Mouse (Mus musculus) MEL (cell line): ENCODE data around the gene Dnajb6. TPM values are rescaled to one million over a fixed set of nuclear protein-coding genes. Genes with fewer than 3 reads are reported as not detected.

Source experiments
- DNase-seq: peaks from one replicate; pipeline ENCODE4 v3.0.0; 2011; ENCODE audit warnings: low read depth, low spot score
- H3K27ac ChIP-seq: 2 replicates; pipeline ENCODE4 v1.5.1; 2012; ENCODE audit warnings: low read depth, mild to moderate bottlenecking, control low read depth, low read length, moderate library complexity; ENCODE audit not compliant: control insufficient read depth
- H3K27me3 ChIP-seq, 2 experiments: fragments of 150-350 bp in 1 of 2; sonication (generic) in 1 of 2; 2 replicates each; pipeline ENCODE4 v1.6.1; 2012; ENCODE audit warnings: low read length in 2 of 2, mild to moderate bottlenecking in 2 of 2, improper control_type of control experiment in 1 of 2, moderate library complexity in 1 of 2; ENCODE audit not compliant: insufficient read depth in 2 of 2, control insufficient read depth in 1 of 2
- H3K36me3 ChIP-seq, 2 experiments: 2 replicates each; pipeline ENCODE4 v1.6.1; 2012 to 2014; ENCODE audit warnings: low read length in 2 of 2, improper control_type of control experiment in 1 of 2, inconsistent platforms in 1 of 2, mild to moderate bottlenecking in 1 of 2; ENCODE audit not compliant: insufficient read depth in 2 of 2, control insufficient read depth in 1 of 2
- H3K4me1 ChIP-seq, 2 experiments: fragments of 150-350 bp in 1 of 2; sonication (generic) in 1 of 2; 2 replicates each; pipeline ENCODE4 v1.6.1; 2012; ENCODE audit warnings: low read length in 2 of 2, improper control_type of control experiment in 1 of 2, mild to moderate bottlenecking in 1 of 2; ENCODE audit not compliant: insufficient read depth in 2 of 2, control insufficient read depth in 1 of 2
- H3K4me3 ChIP-seq, 2 experiments: fragments of 150-350 bp in 1 of 2; sonication (generic) in 1 of 2; 2 replicates each; pipeline ENCODE4 v1.5.1; 2012; ENCODE audit warnings: low read depth in 2 of 2, low read length in 2 of 2, mild to moderate bottlenecking in 2 of 2, moderate library complexity in 2 of 2, control low read depth in 1 of 2, improper control_type of control experiment in 1 of 2; ENCODE audit not compliant: control insufficient read depth in 1 of 2, insufficient read depth in 1 of 2
- H3K79me2 ChIP-seq: 2 replicates; pipeline ENCODE4 v1.6.1; 2012; ENCODE audit warnings: mild to moderate bottlenecking, low read length, moderate library complexity; ENCODE audit not compliant: control insufficient read depth, poor library complexity, insufficient read depth
- H3K9ac ChIP-seq: 2 replicates; pipeline ENCODE4 v1.6.1; 2012; ENCODE audit warnings: low read depth, mild to moderate bottlenecking, control low read depth, low read length, moderate library complexity; ENCODE audit not compliant: control insufficient read depth, poor library complexity, severe bottlenecking
- H3K9me3 ChIP-seq: fragments of 150-350 bp; sonication (generic); replicated peaks from 2 replicates; pipeline ENCODE4 v1.6.1; 2012; ENCODE audit warnings: mild to moderate bottlenecking, low read length, improper control_type of control experiment, moderate library complexity; ENCODE audit not compliant: insufficient read depth
- BHLHE40 ChIP-seq: IDR thresholded peaks from 2 replicates; pipeline ENCODE4 v1.6.1; 2012; ENCODE audit warnings: low read depth, mild to moderate bottlenecking, inconsistent platforms, low read length, improper control_type of control experiment, borderline replicate concordance
- CHD1 ChIP-seq: IDR thresholded peaks from 2 replicates; pipeline ENCODE4 v1.6.1; 2012; ENCODE audit warnings: low read depth, mild to moderate bottlenecking, inconsistent platforms, low read length, improper control_type of control experiment
- CHD2 ChIP-seq: IDR thresholded peaks from 2 replicates; pipeline ENCODE4 v1.6.1; 2011; ENCODE audit warnings: low read length, improper control_type of control experiment
- CTCF ChIP-seq, 3 experiments: IDR thresholded peaks in 2 of 3; conservative IDR thresholded peaks in 1 of 3; 2 replicates each; pipeline ENCODE4 v1.5.1; 2011 to 2012; ENCODE audit warnings: low read length in 3 of 3, low read depth in 2 of 3, mild to moderate bottlenecking in 2 of 3, improper control_type of control experiment in 1 of 3, inconsistent platforms in 1 of 3, mixed read lengths in 1 of 3, moderate library complexity in 1 of 3; ENCODE audit not compliant: control insufficient read depth in 1 of 3, insufficient read depth in 1 of 3, poor library complexity in 1 of 3, severe bottlenecking in 1 of 3
- E2F4 ChIP-seq: IDR thresholded peaks from 2 replicates; pipeline ENCODE4 v1.6.1; 2011; ENCODE audit warnings: low read depth, low read length, improper control_type of control experiment, borderline replicate concordance
- ELF1 ChIP-seq: IDR thresholded peaks from 2 replicates; pipeline ENCODE4 v1.6.1; 2014; ENCODE audit warnings: low read depth, mild to moderate bottlenecking, inconsistent platforms, low read length, improper control_type of control experiment, moderate library complexity
- EP300 ChIP-seq, 2 experiments: IDR thresholded peaks; 2 replicates each; pipeline ENCODE4 v1.6.1; 2011; ENCODE audit warnings: improper control_type of control experiment in 2 of 2, low read length in 2 of 2, low read depth in 1 of 2, mild to moderate bottlenecking in 1 of 2
- ETS1 ChIP-seq: IDR thresholded peaks from 2 replicates; pipeline ENCODE4 v1.6.1; 2012; ENCODE audit warnings: low read depth, mild to moderate bottlenecking, inconsistent platforms, low read length, improper control_type of control experiment, moderate library complexity
- GABPA ChIP-seq: IDR thresholded peaks from 2 replicates; pipeline ENCODE4 v1.6.1; 2012; ENCODE audit warnings: low read depth, mild to moderate bottlenecking, inconsistent platforms, low read length, improper control_type of control experiment, moderate library complexity
- GATA1 ChIP-seq: IDR thresholded peaks from 2 replicates; pipeline ENCODE4 v1.6.1; 2011; ENCODE audit warnings: low read depth, low read length, improper control_type of control experiment
- HCFC1 ChIP-seq: IDR thresholded peaks from 2 replicates; pipeline ENCODE4 v1.6.1; 2012; ENCODE audit warnings: low read depth, mild to moderate bottlenecking, inconsistent platforms, low read length, improper control_type of control experiment, moderate library complexity
- JUND ChIP-seq: IDR thresholded peaks from 2 replicates; pipeline ENCODE4 v1.6.1; 2011; ENCODE audit warnings: low read depth, mild to moderate bottlenecking, improper control_type of control experiment, low read length
- KAT2A ChIP-seq: conservative IDR thresholded peaks from 2 replicates; pipeline ENCODE4 v1.6.1; 2012; ENCODE audit warnings: low read depth, low read length, improper control_type of control experiment, inconsistent platforms
- MAX ChIP-seq: IDR thresholded peaks from 2 replicates; pipeline ENCODE4 v1.6.1; 2011; ENCODE audit warnings: low read length, improper control_type of control experiment
- MAZ ChIP-seq: IDR thresholded peaks from 2 replicates; pipeline ENCODE4 v1.6.1; 2012; ENCODE audit warnings: low read depth, mild to moderate bottlenecking, inconsistent platforms, low read length, improper control_type of control experiment
- MEF2A ChIP-seq: IDR thresholded peaks from 2 replicates; pipeline ENCODE4 v1.6.1; 2014; ENCODE audit warnings: low read depth, mild to moderate bottlenecking, inconsistent platforms, low read length, improper control_type of control experiment; ENCODE audit not compliant: poor library complexity, insufficient replicate concordance, severe bottlenecking; ENCODE audit errors: extremely low read depth
- MXI1 ChIP-seq: IDR thresholded peaks from 2 replicates; pipeline ENCODE4 v1.6.1; 2011; ENCODE audit warnings: mild to moderate bottlenecking, low read depth, low read length, improper control_type of control experiment
- MYB ChIP-seq: IDR thresholded peaks from 2 replicates; pipeline ENCODE4 v1.6.1; 2011; ENCODE audit warnings: mild to moderate bottlenecking, low read depth, low read length, improper control_type of control experiment
- MYC ChIP-seq: IDR thresholded peaks from 2 replicates; pipeline ENCODE4 v1.6.1; 2011; ENCODE audit warnings: low read depth, mild to moderate bottlenecking, low read length, improper control_type of control experiment, moderate library complexity
- NELFE ChIP-seq: IDR thresholded peaks from 2 replicates; pipeline ENCODE4 v1.6.1; 2011; ENCODE audit warnings: low read depth, low read length, improper control_type of control experiment
- NRF1 ChIP-seq: IDR thresholded peaks from 2 replicates; pipeline ENCODE4 v1.6.1; 2014; ENCODE audit warnings: low read depth, mild to moderate bottlenecking, inconsistent platforms, low read length, improper control_type of control experiment, moderate library complexity; ENCODE audit not compliant: poor library complexity, insufficient read depth, severe bottlenecking
- POLR2A ChIP-seq, 2 experiments: IDR thresholded peaks; 2 replicates each; pipeline ENCODE4 v1.6.1; 2011 to 2012; ENCODE audit warnings: low read length in 2 of 2, mild to moderate bottlenecking in 2 of 2, control low read depth in 1 of 2, improper control_type of control experiment in 1 of 2, low read depth in 1 of 2, moderate library complexity in 1 of 2; ENCODE audit not compliant: control insufficient read depth in 1 of 2, insufficient read depth in 1 of 2, poor library complexity in 1 of 2
- POLR2AphosphoS2 ChIP-seq: IDR thresholded peaks from 2 replicates; pipeline ENCODE4 v1.6.1; 2011; ENCODE audit warnings: low read length, improper control_type of control experiment
- RAD21 ChIP-seq: IDR thresholded peaks from 2 replicates; pipeline ENCODE4 v1.6.1; 2011; ENCODE audit warnings: mild to moderate bottlenecking, low read depth, low read length, improper control_type of control experiment
- RCOR1 ChIP-seq: IDR thresholded peaks from 2 replicates; pipeline ENCODE4 v1.6.1; 2012; ENCODE audit warnings: low read depth, mild to moderate bottlenecking, inconsistent platforms, low read length, improper control_type of control experiment
- SIN3A ChIP-seq: IDR thresholded peaks from 2 replicates; pipeline ENCODE4 v1.6.1; 2012; ENCODE audit warnings: low read length, improper control_type of control experiment, inconsistent platforms
- SMC3 ChIP-seq: IDR thresholded peaks from 2 replicates; pipeline ENCODE4 v1.6.1; 2011; ENCODE audit warnings: low read depth, low read length, improper control_type of control experiment
- TAL1 ChIP-seq: IDR thresholded peaks from 2 replicates; pipeline ENCODE4 v1.6.1; 2012; ENCODE audit warnings: mild to moderate bottlenecking, inconsistent platforms, low read length, moderate library complexity, mixed read lengths
- TBP ChIP-seq: IDR thresholded peaks from 2 replicates; pipeline ENCODE4 v1.8.0; 2011; ENCODE audit warnings: low read depth, low read length, improper control_type of control experiment
- TCF12 ChIP-seq: IDR thresholded peaks from 2 replicates; pipeline ENCODE4 v1.6.1; 2014; ENCODE audit warnings: low read depth, mild to moderate bottlenecking, inconsistent platforms, low read length, improper control_type of control experiment, moderate library complexity
- UBTF ChIP-seq: IDR thresholded peaks from 2 replicates; pipeline ENCODE4 v1.6.1; 2012; ENCODE audit warnings: low read depth, mild to moderate bottlenecking, inconsistent platforms, low read length, improper control_type of control experiment, moderate library complexity, borderline replicate concordance; ENCODE audit not compliant: insufficient read depth
- USF1 ChIP-seq: IDR thresholded peaks from 2 replicates; pipeline ENCODE4 v1.6.1; 2014; ENCODE audit warnings: low read depth, mild to moderate bottlenecking, inconsistent platforms, low read length, improper control_type of control experiment, moderate library complexity
- USF2 ChIP-seq, 2 experiments: IDR thresholded peaks; 2 replicates each; pipeline ENCODE4 v1.6.1; 2011 to 2012; ENCODE audit warnings: improper control_type of control experiment in 2 of 2, low read length in 2 of 2, borderline replicate concordance in 1 of 2, inconsistent platforms in 1 of 2, low read depth in 1 of 2, mild to moderate bottlenecking in 1 of 2; ENCODE audit not compliant: insufficient read depth in 1 of 2
- ZC3H11A ChIP-seq: IDR thresholded peaks from 2 replicates; pipeline ENCODE4 v1.6.1; 2012; ENCODE audit warnings: low read depth, mild to moderate bottlenecking, inconsistent platforms, low read length, improper control_type of control experiment
- ZKSCAN1 ChIP-seq: IDR thresholded peaks from 2 replicates; pipeline ENCODE4 v1.6.1; 2012; ENCODE audit warnings: low read depth, mild to moderate bottlenecking, inconsistent platforms, low read length, improper control_type of control experiment, moderate library complexity
- ZNF384 ChIP-seq: IDR thresholded peaks from 2 replicates; pipeline ENCODE4 v1.6.1; 2012; ENCODE audit warnings: low read depth, mild to moderate bottlenecking, inconsistent platforms, low read length, improper control_type of control experiment
- polyA plus RNA-seq, 2 experiments: library from polyadenylated mRNA; stranded (reverse) in 1 of 2; unstranded in 1 of 2; fragments of >175 nt in 1 of 2; fragments of >200 nt in 1 of 2; gene quantifications; 2 replicates each; pipeline versions ENCODE4 v1.2.1 to v1.2.4; 2012; ENCODE audit warnings: low replicate concordance in 2 of 2, low read depth in 1 of 2; ENCODE audit not compliant: insufficient read length in 2 of 2, insufficient read depth in 1 of 2, missing spikeins in 1 of 2
- total RNA-seq: library from RNA; depleted of rRNA; stranded (reverse); fragments of 300-350 nt; gene quantifications from 2 replicates; pipeline ENCODE4 v1.2.3, GENCODE M21; 2012; rRNA removed

Dnajb6 gene
- total RNA-seq (125 and 131 TPM in 2 replicates), polyA plus RNA-seq (100 to 1,000 TPM in 1 of 2 experiments, not detected in 1; 157 TPM)

GRCm38 (mm10) chr5:29735557-29736061 lies at the start of gene Dnajb6, which contains the start of gene Gm5129:
Gene Dnajb6, plus strand, starts transcription at chr5:29735688.
Gene Gm5129, minus strand, starts transcription at chr5:29735936.
- peaks cover 1 to 21% of the 10 kb centered on the region in 2 experiments; a peak in 3 of 4 replicates for H3K4me1 ChIP-seq
- H3K27ac ChIP-seq, result peak within 1 kb of the TSS; percentile 98
- H3K79me2 ChIP-seq, result peaks cover 46% of the 10 kb centered on the region
- H3K9me3 ChIP-seq, result no peaks in the 10 kb centered on the region
- H3K27me3 ChIP-seq, result no peaks in the 10 kb centered on the region
- H3K36me3 ChIP-seq, result peaks cover 0 to 22% of the 10 kb centered on the region in 2 experiments; a peak in 2 of 4 replicates
- peak within 1 kb of the TSS; percentile 77 to 82 for H3K4me3 ChIP-seq
- H3K9ac ChIP-seq, result peak within 1 kb of the TSS; percentile 90
- peak; percentile 99 for DNase-seq
- TF ChIP-seq USF1, result peak; percentile 50; the same call in 1 of the 2 replicates
- TF ChIP-seq GABPA, result peak; percentile 64; the same call in 1 of the 2 replicates
- peak; percentile 87 for TF ChIP-seq KAT2A
- 0 out of 2 replicates have a peak, but pooled peaks have one; percentile 2 for TF ChIP-seq RCOR1
- peak; percentile 91 for TF ChIP-seq MYC
- TF ChIP-seq MEF2A, result no peak
- peak; percentile 95 for TF ChIP-seq JUND
- TF ChIP-seq MAZ, result no peak; the same call in 1 of the 2 replicates
- TF ChIP-seq SIN3A, result peak; percentile 97
- TF ChIP-seq MYB, result peak; percentile 58
- peak; percentile 96 for TF ChIP-seq HCFC1
- peak; percentile 96 for TF ChIP-seq NELFE
- peak; percentile 75 for TF ChIP-seq MAX
- no peak for TF ChIP-seq CHD1
- TF ChIP-seq ZNF384, result 0 out of 2 replicates have a peak, but pooled peaks have one; percentile 6
- peak; percentile 87 to 95 for TF ChIP-seq POLR2A (IDR thresholded peaks at IDR 0.05; ENCODE audit: control insufficient read depth in 1 of 2, insufficient read depth in 1 of 2, low read depth in 1 of 2, low read length in 2 of 2, poor library complexity in 1 of 2)
- no peak for TF ChIP-seq USF2 (IDR thresholded peaks at IDR 0.05; ENCODE audit: borderline replicate concordance in 1 of 2, insufficient read depth in 1 of 2, low read depth in 1 of 2, low read length in 2 of 2)
- no peak for TF ChIP-seq ZKSCAN1
- TF ChIP-seq RAD21, result no peak
- no peak for TF ChIP-seq SMC3
- TF ChIP-seq ZC3H11A, result no peak
- TF ChIP-seq CHD2, result no peak
- no peak for TF ChIP-seq CTCF (IDR thresholded peaks at IDR 0.05 in 2 of 3, conservative IDR thresholded peaks at IDR 0.05 in 1 of 3; ENCODE audit: control insufficient read depth in 1 of 3, insufficient read depth in 1 of 3, low read depth in 2 of 3, low read length in 3 of 3, poor library complexity in 1 of 3, severe bottlenecking in 1 of 3)
- TF ChIP-seq TAL1, result peak; percentile 30; the same call in 1 of the 2 replicates
- peak; percentile 90 for TF ChIP-seq MXI1
- TF ChIP-seq ETS1, result peak; percentile 75
- peak; percentile 79 for TF ChIP-seq NRF1
- peak; percentile 96 for TF ChIP-seq GATA1
- peak; percentile 94 for TF ChIP-seq ELF1
- peak; percentile 78; the same call in 1 of the 2 replicates for TF ChIP-seq POLR2AphosphoS2
- peak; percentile 77 for TF ChIP-seq TBP
- peak; percentile 71 for TF ChIP-seq TCF12
- TF ChIP-seq UBTF, result 0 out of 2 replicates have a peak, but pooled peaks have one; percentile 37
- TF ChIP-seq E2F4, result peak; percentile 61; the same call in 1 of the 2 replicates
- TF ChIP-seq EP300 (IDR thresholded peaks at IDR 0.05; ENCODE audit: low read depth in 1 of 2, low read length in 2 of 2), result peak; percentile 52 to 79; a peak in 3 of 4 replicates
- TF ChIP-seq BHLHE40, result no peak
